Mouse (Mus musculus) bone marrow, adult 2 months (tissue): ENCODE data around the gene Smco1.

Experiments used
- CTCF ChIP-seq: fragments of 200-500 bp; IDR thresholded peaks from 2 replicates; pipeline ENCODE4 v1.5.1; 2011; ENCODE audit warnings: low read length, control low read depth; ENCODE audit not compliant: control insufficient read depth, insufficient read depth
- POLR2A ChIP-seq: fragments of 200-500 bp; IDR thresholded peaks from 2 replicates; pipeline ENCODE4 v1.6.1; 2011; ENCODE audit warnings: low read depth, mild to moderate bottlenecking, control low read depth, low read length, borderline replicate concordance; ENCODE audit not compliant: control insufficient read depth

DNA sequence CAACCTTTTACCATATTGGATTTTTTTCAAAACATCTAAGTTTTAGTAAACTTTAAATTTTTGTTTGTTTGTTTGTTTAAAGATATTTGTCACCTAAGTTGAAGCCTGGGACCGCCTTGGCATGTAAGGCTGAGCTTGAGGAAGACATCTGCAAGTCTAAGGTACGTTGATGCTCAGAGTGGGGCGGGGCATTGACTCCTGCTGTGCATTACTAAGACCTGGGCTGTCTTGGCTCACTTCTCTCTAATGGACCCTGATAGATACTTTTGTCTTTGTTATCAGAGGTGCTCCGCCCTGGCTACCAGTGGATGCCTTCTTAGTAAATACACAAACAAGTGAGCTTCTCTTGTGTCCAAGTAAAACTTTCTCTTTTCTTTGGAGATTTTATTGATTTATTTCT lies 20.6 kb downstream of the Smco1 start:
- TF ChIP-seq POLR2A, result no peak
- no peak for TF ChIP-seq CTCF
